Mouse (Mus musculus): ENCODE data around the gene Pkd1l1. TPM values are rescaled to one million over a fixed set of nuclear protein-coding genes. Genes with fewer than 3 reads are reported as not detected.
A peak's percentile ranks its signal among the peaks of the same experiment; 100 is the strongest.

Pkd1l1 gene
- polyA plus RNA-seq, 1 experiment, result 0.29 TPM

DNA sequence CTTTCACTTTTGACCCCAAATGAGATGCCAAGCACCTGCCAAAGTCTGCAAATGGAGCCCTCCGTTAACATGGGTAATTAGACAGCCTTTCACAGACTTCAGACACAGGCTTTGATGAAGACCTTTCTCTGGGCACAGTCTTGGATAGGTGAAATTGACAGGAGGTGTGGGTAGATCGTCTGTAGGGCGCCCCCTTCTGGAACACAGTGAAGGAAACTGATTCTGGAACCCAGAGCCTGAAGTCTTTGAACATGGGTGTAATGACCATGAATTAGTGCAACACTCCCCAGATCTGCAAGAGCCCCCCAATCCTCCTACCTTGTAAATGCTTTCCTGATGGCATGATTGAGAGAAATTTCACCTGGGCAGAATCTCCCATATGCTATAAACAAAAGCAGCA lies 112.2 kb downstream of the Pkd1l1 start:
- TF ChIP-seq CTCF (IDR thresholded peaks at IDR 0.05; ENCODE audit: borderline replicate concordance, insufficient read depth, low read depth, low read length), result no peak
- no peak for TF ChIP-seq POLR2A (IDR thresholded peaks at IDR 0.05; ENCODE audit: borderline replicate concordance, insufficient read depth, low read length)

DNA sequence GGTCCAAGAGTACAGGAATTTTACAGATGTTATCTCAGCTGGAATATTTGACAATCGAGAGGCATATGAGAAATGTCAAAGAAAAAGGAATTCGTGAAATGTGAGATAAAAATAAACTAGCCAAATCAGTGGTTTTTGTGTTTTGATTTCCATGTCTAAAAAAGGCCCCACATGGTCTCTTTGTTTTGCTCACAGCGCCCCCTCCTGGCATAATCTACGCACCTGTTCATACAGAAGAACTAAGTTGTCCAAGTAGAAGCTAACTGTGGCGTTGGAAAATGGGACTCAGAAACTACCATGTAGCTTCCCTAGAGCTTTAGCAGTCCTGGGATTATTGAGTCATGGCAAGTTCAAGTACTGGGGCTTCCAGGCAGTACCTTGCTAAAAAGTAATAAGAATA lies 113.2 kb downstream of the Pkd1l1 start:
- TF ChIP-seq POLR2A (IDR thresholded peaks at IDR 0.05; ENCODE audit: borderline replicate concordance, insufficient read depth, low read length) (no peak), CTCF (IDR thresholded peaks at IDR 0.05; ENCODE audit: borderline replicate concordance, insufficient read depth, low read depth, low read length) (peak; percentile 15; the same call in 1 of the 2 replicates)
- DNase-seq, result peak in 1 of 2 experiments; percentile 18
- H3K4me3 ChIP-seq (replicated peaks; ENCODE audit: insufficient read depth, low read depth, low read length), result no peak overlapping the region
- WGBS, result 46% methylated on average over 5 of the region's 5 CpGs
- H3K27ac ChIP-seq (ENCODE audit: insufficient read depth, low read length), result no peak overlapping the region
- H3K27me3 ChIP-seq (ENCODE audit: control insufficient read depth, insufficient read depth, low read length), result no peaks in the 10 kb centered on the region
- H3K4me1 ChIP-seq (ENCODE audit: control insufficient read depth, insufficient read depth, low read length), result no peaks in the 10 kb centered on the region

More for the DNA sequence above, 112.2 kb downstream of the Pkd1l1 start:
- no peak for DNase-seq
- WGBS, result 30% methylated on average over 3 of the region's 3 CpGs
- Histone ChIP-seq H3K27me3 (ENCODE audit: control insufficient read depth, insufficient read depth, low read length) (no peaks in the 10 kb centered on the region), H3K4me3 (replicated peaks; ENCODE audit: insufficient read depth, low read depth, low read length) (no peak overlapping the region), H3K27ac (ENCODE audit: insufficient read depth, low read length) (no peak overlapping the region), H3K4me1 (ENCODE audit: control insufficient read depth, insufficient read depth, low read length) (no peaks in the 10 kb centered on the region)

DNA sequence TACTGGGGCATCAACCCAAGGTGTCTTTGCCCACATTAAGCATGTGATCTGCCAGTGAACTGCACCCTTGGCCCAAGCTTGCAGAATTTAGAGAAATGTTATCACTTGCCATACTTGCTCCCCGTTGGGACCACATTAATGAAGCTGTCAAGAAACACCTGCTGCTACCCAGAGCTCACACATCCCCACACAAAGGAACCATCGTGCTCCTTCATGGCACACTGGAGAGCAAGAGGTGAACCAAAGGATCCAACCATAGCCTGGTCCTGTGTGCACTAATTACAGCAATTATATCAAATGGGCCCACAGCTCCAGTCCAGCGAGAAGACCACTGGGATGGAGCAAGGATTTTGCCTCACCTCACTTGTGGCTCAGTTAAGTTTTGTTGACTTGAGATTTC lies 114.0 kb downstream of the Pkd1l1 start:
- no peak overlapping the region for H3K27ac ChIP-seq (ENCODE audit: insufficient read depth, low read length)
- H3K27me3 ChIP-seq (ENCODE audit: control insufficient read depth, insufficient read depth, low read length), result no peaks in the 10 kb centered on the region
- DNase-seq, result no peak
- no peaks in the 10 kb centered on the region for H3K4me1 ChIP-seq (ENCODE audit: control insufficient read depth, insufficient read depth, low read length)
- H3K4me3 ChIP-seq (replicated peaks; ENCODE audit: insufficient read depth, low read depth, low read length), result no peak overlapping the region
- whole genome bisulfite sequencing, result 50% methylated on average over 3 of the region's 3 CpGs
- TF ChIP-seq POLR2A (IDR thresholded peaks at IDR 0.05; ENCODE audit: borderline replicate concordance, insufficient read depth, low read length), result no peak

DNA sequence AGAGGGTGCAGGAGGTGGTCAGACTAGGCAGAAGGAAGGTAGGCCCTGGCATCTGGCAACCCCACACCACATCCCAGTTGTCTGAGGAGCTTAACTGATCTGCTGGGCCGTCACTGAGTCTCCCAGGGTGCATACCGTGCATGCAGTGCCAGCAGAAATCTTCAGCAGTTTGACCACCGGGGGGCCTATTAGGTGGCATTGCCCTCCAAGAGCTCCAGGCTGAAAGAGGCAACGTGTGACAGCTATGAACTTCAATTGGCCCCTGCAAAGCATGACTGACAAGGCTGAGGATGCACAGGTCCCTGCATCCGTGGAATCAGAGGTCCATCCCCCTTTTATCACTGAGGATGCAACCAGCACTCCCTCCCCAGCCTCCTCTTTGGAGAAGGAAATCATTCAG lies 116.9 kb downstream of the Pkd1l1 start:
- WGBS, result 42% methylated on average over 5 of the region's 5 CpGs

DNA sequence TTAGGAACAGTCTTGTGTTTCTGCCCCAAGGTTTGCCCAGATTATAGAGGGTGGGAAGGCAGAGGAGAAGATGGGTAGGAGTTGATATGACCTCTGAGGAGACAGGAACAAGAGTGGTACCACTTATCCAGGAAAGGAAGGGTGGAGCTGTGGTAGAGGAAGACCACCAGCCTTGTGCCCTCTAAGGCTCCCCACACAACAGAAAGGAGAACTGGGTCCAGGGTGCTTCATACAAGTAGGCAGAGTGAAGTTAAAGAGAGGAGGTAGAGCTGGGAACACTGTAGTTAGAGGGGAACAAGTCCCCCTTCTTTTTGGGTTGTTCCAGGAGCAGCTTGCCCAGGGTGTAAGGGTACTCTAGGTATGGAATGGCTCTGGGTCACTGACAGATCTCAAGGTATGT lies 125.0 kb downstream of the Pkd1l1 start:
- no peak for DNase-seq
- TF ChIP-seq POLR2A (IDR thresholded peaks at IDR 0.05; ENCODE audit: borderline replicate concordance, insufficient read depth, low read length) (no peak), CTCF (IDR thresholded peaks at IDR 0.05; ENCODE audit: borderline replicate concordance, insufficient read depth, low read depth, low read length) (no peak)
- no peak overlapping the region for H3K27ac ChIP-seq (ENCODE audit: insufficient read depth, low read length)
- H3K27me3 ChIP-seq (ENCODE audit: control insufficient read depth, insufficient read depth, low read length), result no peaks in the 10 kb centered on the region
- no peak overlapping the region for H3K4me3 ChIP-seq (replicated peaks; ENCODE audit: insufficient read depth, low read depth, low read length)
- H3K4me1 ChIP-seq (ENCODE audit: control insufficient read depth, insufficient read depth, low read length), result no peaks in the 10 kb centered on the region

More for the DNA sequence above, 116.9 kb downstream of the Pkd1l1 start:
- H3K4me3 ChIP-seq (replicated peaks; ENCODE audit: insufficient read depth, low read depth, low read length), result no peak overlapping the region
- no peak for DNase-seq
- no peak overlapping the region for H3K27ac ChIP-seq (ENCODE audit: insufficient read depth, low read length)
- no peaks in the 10 kb centered on the region for H3K4me1 ChIP-seq (ENCODE audit: control insufficient read depth, insufficient read depth, low read length)
- H3K27me3 ChIP-seq (ENCODE audit: control insufficient read depth, insufficient read depth, low read length), result no peaks in the 10 kb centered on the region
- TF ChIP-seq POLR2A (IDR thresholded peaks at IDR 0.05; ENCODE audit: borderline replicate concordance, insufficient read depth, low read length) (no peak), CTCF (IDR thresholded peaks at IDR 0.05; ENCODE audit: borderline replicate concordance, insufficient read depth, low read depth, low read length) (no peak)

DNA sequence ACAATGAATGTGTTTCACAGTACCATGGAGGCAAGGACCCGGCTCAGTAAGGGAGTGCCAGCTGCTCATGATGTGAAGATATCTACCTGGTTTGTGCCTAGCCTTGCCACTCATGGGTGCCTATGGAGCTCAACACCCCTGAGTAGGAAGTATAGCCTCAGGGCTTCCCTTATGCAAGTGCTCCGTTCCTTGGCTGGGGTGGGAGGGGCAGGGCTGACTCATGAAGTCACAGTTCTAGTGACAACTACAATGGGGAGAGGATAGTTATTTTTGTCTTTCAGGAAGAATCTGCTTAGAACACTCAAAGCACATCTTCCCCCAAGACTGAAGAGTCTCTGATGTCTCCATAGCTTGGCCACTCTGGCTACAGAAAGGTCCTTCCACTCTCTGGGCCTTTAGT lies 125.4 kb downstream of the Pkd1l1 start:
- TF ChIP-seq CTCF (IDR thresholded peaks at IDR 0.05; ENCODE audit: borderline replicate concordance, insufficient read depth, low read depth, low read length) (no peak), POLR2A (IDR thresholded peaks at IDR 0.05; ENCODE audit: borderline replicate concordance, insufficient read depth, low read length) (no peak)
- no peak for DNase-seq
- no peaks in the 10 kb centered on the region for H3K4me1 ChIP-seq (ENCODE audit: control insufficient read depth, insufficient read depth, low read length)
- H3K27ac ChIP-seq (ENCODE audit: insufficient read depth, low read length), result no peak overlapping the region
- H3K4me3 ChIP-seq (replicated peaks; ENCODE audit: insufficient read depth, low read depth, low read length), result no peak overlapping the region
- WGBS, result 88% methylated on average over 2 of the region's 2 CpGs
- no peaks in the 10 kb centered on the region for H3K27me3 ChIP-seq (ENCODE audit: control insufficient read depth, insufficient read depth, low read length)

DNA sequence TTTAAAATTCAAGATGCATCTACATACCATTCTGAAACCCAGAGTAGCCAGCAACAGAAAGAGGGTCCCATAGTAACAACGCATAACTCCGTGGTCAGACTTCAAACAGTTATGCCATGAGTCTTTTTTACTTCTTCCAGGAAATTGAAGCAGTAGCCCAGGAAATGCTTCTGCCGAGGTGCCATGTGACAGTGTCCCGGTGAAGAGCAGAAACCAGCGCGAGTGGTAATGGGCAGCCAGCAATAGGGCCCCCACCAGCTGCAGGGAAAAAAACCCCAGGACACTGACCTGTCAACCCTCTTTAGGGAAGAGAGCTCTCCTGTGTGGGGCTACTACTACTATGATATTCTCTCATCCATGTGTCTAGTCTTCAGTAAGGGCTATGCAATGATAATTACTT lies 136.9 kb downstream of the Pkd1l1 start:
- H3K27ac ChIP-seq (ENCODE audit: insufficient read depth, low read length), result no peak overlapping the region
- no peak overlapping the region for H3K4me3 ChIP-seq (replicated peaks; ENCODE audit: insufficient read depth, low read depth, low read length)
- no peaks in the 10 kb centered on the region for H3K4me1 ChIP-seq (ENCODE audit: control insufficient read depth, insufficient read depth, low read length)
- no peaks in the 10 kb centered on the region for H3K27me3 ChIP-seq (ENCODE audit: control insufficient read depth, insufficient read depth, low read length)
- 97% methylated on average over 6 of the region's 6 CpGs for WGBS
- no peak for TF ChIP-seq CTCF (IDR thresholded peaks at IDR 0.05; ENCODE audit: borderline replicate concordance, insufficient read depth, low read depth, low read length)
- TF ChIP-seq POLR2A (IDR thresholded peaks at IDR 0.05; ENCODE audit: borderline replicate concordance, insufficient read depth, low read length), result no peak
- DNase-seq, result no peak

DNA sequence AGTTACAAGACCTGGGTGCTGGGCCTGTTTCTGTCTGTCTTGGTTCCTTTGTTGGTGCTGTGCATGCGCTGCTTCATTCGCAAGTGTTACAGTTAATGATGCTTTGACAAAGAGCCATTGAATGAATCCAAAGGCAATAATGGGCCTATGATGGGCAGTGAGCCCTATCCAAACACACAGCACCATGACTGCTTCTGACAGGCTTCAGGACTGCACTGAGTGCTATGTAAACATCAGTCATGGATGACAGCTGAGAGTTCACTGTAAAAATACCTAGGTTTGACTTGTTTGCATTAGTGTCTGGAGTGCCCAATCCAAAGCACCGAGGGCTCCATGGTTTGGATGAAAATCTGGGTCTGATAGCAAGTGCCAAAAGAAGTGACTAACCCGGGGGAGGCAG lies 138.9 kb downstream of the Pkd1l1 start:
- Histone ChIP-seq H3K27ac (ENCODE audit: insufficient read depth, low read length) (no peak overlapping the region), H3K4me3 (replicated peaks; ENCODE audit: insufficient read depth, low read depth, low read length) (no peak overlapping the region), H3K27me3 (ENCODE audit: control insufficient read depth, insufficient read depth, low read length) (no peaks in the 10 kb centered on the region), H3K4me1 (ENCODE audit: control insufficient read depth, insufficient read depth, low read length) (no peaks in the 10 kb centered on the region)
- no peak for DNase-seq
- no peak for TF ChIP-seq CTCF (IDR thresholded peaks at IDR 0.05; ENCODE audit: borderline replicate concordance, insufficient read depth, low read depth, low read length)
- TF ChIP-seq POLR2A (IDR thresholded peaks at IDR 0.05; ENCODE audit: borderline replicate concordance, insufficient read depth, low read length), result no peak
- 86% methylated on average over 4 of the region's 4 CpGs for WGBS

All from cerebellum, adult 2 months (tissue).